Comparison of ENCODE assay signal across 20 mouse cellular contexts in the genomic region with DNA sequence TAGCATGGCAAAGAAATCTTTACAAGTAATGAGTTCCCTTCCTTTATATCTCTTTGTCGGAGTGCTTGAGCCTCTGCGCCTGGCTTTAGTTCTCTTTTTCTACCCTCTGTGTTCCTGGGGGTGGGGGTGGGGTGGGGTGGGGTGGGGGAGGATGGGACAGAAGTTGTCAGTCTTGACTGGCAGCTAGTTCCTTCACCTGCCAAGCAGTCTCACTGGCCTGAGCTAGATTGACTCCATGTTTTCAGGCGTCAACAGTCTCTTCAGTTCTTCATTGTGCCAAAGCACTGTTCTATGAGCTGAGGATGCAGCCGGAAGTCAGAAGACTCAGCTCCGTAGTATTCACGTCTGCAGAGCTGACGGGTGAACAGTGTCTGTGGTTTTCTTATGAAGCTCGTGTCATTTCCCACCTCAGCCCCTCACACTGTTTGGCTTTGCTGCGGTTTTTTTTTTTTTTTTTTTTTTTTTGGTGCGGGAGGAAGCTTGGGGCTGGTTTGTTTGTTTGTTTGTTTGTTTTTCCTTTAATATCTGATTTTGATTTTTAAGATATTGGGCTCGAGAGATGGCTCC.
DNase-seq lines count a peak whose midpoint lies in the region; TF ChIP-seq lines count a peak whose summit lies in the region.
"Had no signal": no experiment of that assay in that cellular context is flagged by ENCODE, and none has a peak within 500 bp of the region (broad histone marks: within the 10 kb centered on the region; RNA-seq: fewer than 3 reads in every experiment).

No protein-coding gene starts in this region.

- H3K27ac ChIP-seq in CH12.LX (ENCODE audit: insufficient read depth, low read depth) (no peak overlapping the region), macrophage (peak overlapping the region; percentile 29; the same call in 1 of the 2 replicates)
- no peak overlapping the region; the same call in 1 of the 2 replicates for H3K27ac ChIP-seq in thymus, adult 2 months (ENCODE audit: control insufficient read depth, insufficient read depth, low read length)
- H3K27ac ChIP-seq: heart, embryonic 10.5 days; limb, embryonic 13.5 days; neural tube, embryonic 12.5 days had no signal

- no peaks in the 10 kb centered on the region for H3K36me3 ChIP-seq in CH12.LX (replicated peaks in 1 of 2; ENCODE audit: control insufficient read depth in 1 of 2, insufficient read depth in 1 of 2, low read length in 1 of 2)
- H3K36me3 ChIP-seq in macrophage (ENCODE audit: inconsistent target) = no peaks in the 10 kb centered on the region
- no peaks in the 10 kb centered on the region for H3K36me3 ChIP-seq in thymus, adult 2 months (ENCODE audit: control insufficient read depth, insufficient read depth, low read length)
- H3K36me3 ChIP-seq: heart, embryonic 10.5 days; limb, embryonic 13.5 days; neural tube, embryonic 12.5 days had no signal

- in situ Hi-C loops in CH12.LX (cut with MboI; ENCODE audit: low pct_ligation_motif_present, low pct_unique_long_range_greater_than_20kb, low sequenced_read_pairs) = no loop called here

- no peaks in the 10 kb centered on the region for H3K79me2 ChIP-seq in CH12.LX (replicated peaks; ENCODE audit: control insufficient read depth, extremely low read depth, insufficient read depth, poor library complexity, severe bottlenecking)
- H3K79me2 ChIP-seq in macrophage (ENCODE audit: inconsistent target) = no peaks in the 10 kb centered on the region

- peaks cover 0 to 8% of the 10 kb centered on the region in 2 experiments; a peak in 2 of 4 replicates for H3K4me1 ChIP-seq in CH12.LX (ENCODE audit: control insufficient read depth in 1 of 2, insufficient read depth in 2 of 2)
- H3K4me1 ChIP-seq in thymus, adult 2 months (replicated peaks; ENCODE audit: control insufficient read depth, insufficient read depth, low read length) = peaks cover 25% of the 10 kb centered on the region

- no peak for TF ChIP-seq CTCF in CH12.LX (conservative IDR thresholded peaks at IDR 0.05 in 1 of 2, IDR thresholded peaks at IDR 0.05 in 1 of 2; ENCODE audit: low read depth in 2 of 2, low read length in 2 of 2)
- TF ChIP-seq CTCF in thymus, adult 2 months (IDR thresholded peaks at IDR 0.05; ENCODE audit: borderline replicate concordance, control insufficient read depth, extremely low read depth, insufficient read depth, low read length, poor library complexity) = no peak

- H3K9ac ChIP-seq in CH12.LX (ENCODE audit: insufficient read depth, low read depth) = no peak overlapping the region
- H3K9ac ChIP-seq: limb, embryonic 13.5 days; lung, embryonic 14.5 days; neural tube, embryonic 12.5 days had no signal

- no peak for TF ChIP-seq EP300 in CH12.LX (IDR thresholded peaks at IDR 0.05; ENCODE audit: low read length)

- DNase-seq in heart, adult 11 months = peak; percentile 55
- DNase-seq in heart, postnatal 4 days = no peak
- no peak for DNase-seq in CH12.LX (ENCODE audit: extremely low read depth)
- peak; percentile 35 for DNase-seq in thymus, adult 2 months
- no peak for DNase-seq in layer of hippocampus, adult 18-20 months (ENCODE audit: low spot score in 2 of 2)
- no peak for DNase-seq in right cerebral cortex, adult 18-20 months
- no peak for DNase-seq in spleen, postnatal 36 days (ENCODE audit: low spot score in 2 of 2)
- DNase-seq: adrenal gland, postnatal 25 days; cerebellum, postnatal 10 days; gastrocnemius, postnatal 10 days; heart, postnatal 14 days; kidney, adult 2 months; kidney, postnatal 4 days; lung, embryonic 14.5 days; midbrain, embryonic 14.5 days; right cerebral cortex, postnatal 4 days had no signal

- no peak overlapping the region for H3K4me3 ChIP-seq in CH12.LX (replicated peaks in 1 of 3; ENCODE audit: low read depth in 2 of 3, low read length in 2 of 3, poor library complexity in 1 of 3)
- H3K4me3 ChIP-seq in macrophage (ENCODE audit: inconsistent target) = no peak overlapping the region
- H3K4me3 ChIP-seq in thymus, adult 2 months (ENCODE audit: control insufficient read depth, insufficient read depth, low read length) = no peak overlapping the region
- H3K4me3 ChIP-seq: heart, embryonic 10.5 days; limb, embryonic 13.5 days; neural tube, embryonic 12.5 days had no signal

- H3K4me2 ChIP-seq in CH12.LX (ENCODE audit: insufficient read depth, low read depth, poor library complexity, severe bottlenecking) = peak overlapping the region; percentile 53
- H3K4me2 ChIP-seq: limb, embryonic 13.5 days; lung, embryonic 14.5 days; neural tube, embryonic 12.5 days had no signal

- 9% methylated on average over 10 of the region's 11 CpGs for WGBS in macrophage (ENCODE audit: missing documents)
- WGBS in thymus, adult 2 months = 4% methylated on average over 11 of the region's 11 CpGs

- peaks cover 12% of the 10 kb centered on the region for H3K27me3 ChIP-seq in CH12.LX (replicated peaks)
- H3K27me3 ChIP-seq in thymus, adult 2 months (ENCODE audit: control insufficient read depth, insufficient read depth, low read length) = peaks cover 9% of the 10 kb centered on the region; the same call in 1 of the 2 replicates
- H3K27me3 ChIP-seq: neural tube, embryonic 12.5 days had no signal

- dilution Hi-C loops in CH12.LX (cut with MboI; ENCODE audit: extremely low pct_ligation_motif_present, extremely low pct_unique_long_range_greater_than_20kb, low sequenced_read_pairs) = no loop called here

- no peak for TF ChIP-seq POLR2A in CH12.LX (IDR thresholded peaks at IDR 0.05; ENCODE audit: low read depth, low read length)
- TF ChIP-seq POLR2A in thymus, adult 2 months (IDR thresholded peaks at IDR 0.05; ENCODE audit: control insufficient read depth, extremely low read depth, insufficient read depth, low read length, poor library complexity) = no peak

- no peaks in the 10 kb centered on the region for H3K9me3 ChIP-seq in CH12.LX (replicated peaks; ENCODE audit: low read length)
- H3K9me3 ChIP-seq: heart, embryonic 10.5 days; limb, embryonic 13.5 days; neural tube, embryonic 12.5 days had no signal

- TF ChIP-seq RAD21 in CH12.LX (IDR thresholded peaks at IDR 0.05; ENCODE audit: low read depth, low read length) = no peak

TF ChIP-seq in CH12.LX, 34 proteins besides CTCF, POLR2A, EP300 and RAD21:
- TF ChIP-seq MEF2A (IDR thresholded peaks at IDR 0.05; ENCODE audit: borderline replicate concordance, low read depth, low read length) = no peak
- no peak for TF ChIP-seq RCOR1 (conservative IDR thresholded peaks at IDR 0.05; ENCODE audit: low read depth, low read length)
- peak; percentile 60 for TF ChIP-seq ZNF384 (IDR thresholded peaks at IDR 0.05; ENCODE audit: low read depth, low read length)

Comparison
In these comparisons a context has a peak if more than half of its experiments do, and no peak if none do; other contexts are left out.
1. DNase-seq: peak in heart, adult 11 months (single experiment) and thymus, adult 2 months (single experiment); none in heart, postnatal 4 days (single experiment), CH12.LX (single experiment), layer of hippocampus, adult 18-20 months (0 of 2), right cerebral cortex, adult 18-20 months (single experiment) and spleen, postnatal 36 days (0 of 2).